Mouse (Mus musculus): Measurements from ENCODE around the gene Ppp1r9a. TPM values are rescaled to one million over a fixed set of nuclear protein-coding genes. Genes with fewer than 3 reads are reported as not detected.
A peak's percentile ranks its signal among the peaks of the same experiment; 100 is the strongest.

The Ppp1r9a gene
- polyA plus RNA-seq, 2 experiments, result 2.6 to 3.0 TPM

DNA sequence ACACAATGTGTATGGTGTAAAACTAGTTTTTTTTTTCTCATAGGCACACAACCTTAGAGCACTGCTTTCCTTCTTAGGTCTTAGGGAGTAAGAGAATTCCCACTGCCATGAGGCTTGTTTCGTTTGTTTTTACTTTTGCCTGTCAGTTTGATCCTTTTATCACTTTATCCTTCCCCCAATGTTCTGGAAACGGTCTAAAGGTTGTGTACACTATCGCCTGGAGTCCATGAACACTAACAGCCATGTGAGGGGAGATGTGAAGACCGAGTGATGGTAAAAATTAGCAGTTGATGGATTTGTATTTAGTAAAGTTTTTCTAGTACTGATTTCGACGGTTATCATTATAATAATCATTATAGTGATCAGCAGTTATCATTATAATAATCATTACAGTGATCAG lies 232.3 kb downstream of the Ppp1r9a start:
- H3K4me3 ChIP-seq (ENCODE audit: insufficient read depth in 1 of 2, low read depth in 2 of 2, low read length in 2 of 2), result no peak overlapping the region
- TF ChIP-seq EP300 (IDR thresholded peaks at IDR 0.05; ENCODE audit: low read depth) (no peak), CTCF (IDR thresholded peaks at IDR 0.05; ENCODE audit: low read depth) (no peak)

DNA sequence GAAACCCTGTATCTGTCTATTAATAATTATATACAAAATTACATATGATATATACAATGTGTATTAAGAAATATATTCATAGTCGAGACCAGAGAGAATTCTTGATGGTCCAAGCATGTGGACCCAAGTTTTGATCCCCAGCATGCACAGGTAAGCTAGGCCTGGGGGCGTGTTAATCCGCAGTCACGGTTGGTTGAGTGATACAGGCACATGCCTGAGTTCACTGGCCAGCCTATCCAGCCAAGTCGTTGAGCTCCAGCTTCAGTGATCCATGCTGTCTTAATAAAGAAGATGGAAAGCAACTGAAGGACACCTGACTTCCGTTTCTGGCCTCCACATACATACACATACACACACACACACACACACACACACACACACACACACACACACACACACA lies 233.3 kb downstream of the Ppp1r9a start:
- H3K9ac ChIP-seq (replicated peaks), result no peak overlapping the region
- WGBS (ENCODE audit: insufficient replicate concordance), result 75% methylated on average over 6 of the region's 6 CpGs
- no peak overlapping the region for H3K4me2 ChIP-seq (ENCODE audit: low read depth)
- no peak for ATAC-seq (ENCODE audit: insufficient read depth)
- no peaks in the 10 kb centered on the region for H3K27me3 ChIP-seq (ENCODE audit: control insufficient read depth, insufficient read depth, low read length)
- DNase-seq (ENCODE audit: low read depth in 3 of 3, low spot score in 3 of 3), result no peak
- no peaks in the 10 kb centered on the region for H3K9me3 ChIP-seq (ENCODE audit: control insufficient read depth, low read length)
- no peak overlapping the region for H3K4me3 ChIP-seq (ENCODE audit: insufficient read depth in 1 of 2, low read depth in 2 of 2, low read length in 2 of 2)
- TF ChIP-seq CTCF (IDR thresholded peaks at IDR 0.05; ENCODE audit: low read depth) (no peak), EP300 (IDR thresholded peaks at IDR 0.05; ENCODE audit: low read depth) (no peak)
- no peaks in the 10 kb centered on the region for H3K36me3 ChIP-seq (replicated peaks; ENCODE audit: control insufficient read depth, insufficient read depth, low read depth)
- peaks cover 0 to 3% of the 10 kb centered on the region in 2 experiments; a peak in 1 of 4 replicates for H3K4me1 ChIP-seq (replicated peaks; ENCODE audit: control insufficient read depth in 2 of 2, insufficient read depth in 2 of 2, low read length in 1 of 2)
- no peak overlapping the region for H3K27ac ChIP-seq

More for the DNA sequence above, 232.3 kb downstream of the Ppp1r9a start:
- H3K36me3 ChIP-seq (replicated peaks; ENCODE audit: control insufficient read depth, insufficient read depth, low read depth), result no peaks in the 10 kb centered on the region
- H3K9me3 ChIP-seq (ENCODE audit: control insufficient read depth, low read length), result no peaks in the 10 kb centered on the region
- 70% methylated on average over 6 of the region's 6 CpGs for WGBS (ENCODE audit: insufficient replicate concordance)
- H3K27me3 ChIP-seq (ENCODE audit: control insufficient read depth, insufficient read depth, low read length), result no peaks in the 10 kb centered on the region
- DNase-seq (ENCODE audit: low read depth in 3 of 3, low spot score in 3 of 3), result no peak
- no peak overlapping the region for H3K27ac ChIP-seq
- H3K4me1 ChIP-seq (replicated peaks; ENCODE audit: control insufficient read depth in 2 of 2, insufficient read depth in 2 of 2, low read length in 1 of 2), result peaks cover 0 to 3% of the 10 kb centered on the region in 2 experiments; a peak in 1 of 4 replicates
- no peak for ATAC-seq (ENCODE audit: insufficient read depth)
- H3K9ac ChIP-seq (replicated peaks), result no peak overlapping the region
- H3K4me2 ChIP-seq (ENCODE audit: low read depth), result no peak overlapping the region

DNA sequence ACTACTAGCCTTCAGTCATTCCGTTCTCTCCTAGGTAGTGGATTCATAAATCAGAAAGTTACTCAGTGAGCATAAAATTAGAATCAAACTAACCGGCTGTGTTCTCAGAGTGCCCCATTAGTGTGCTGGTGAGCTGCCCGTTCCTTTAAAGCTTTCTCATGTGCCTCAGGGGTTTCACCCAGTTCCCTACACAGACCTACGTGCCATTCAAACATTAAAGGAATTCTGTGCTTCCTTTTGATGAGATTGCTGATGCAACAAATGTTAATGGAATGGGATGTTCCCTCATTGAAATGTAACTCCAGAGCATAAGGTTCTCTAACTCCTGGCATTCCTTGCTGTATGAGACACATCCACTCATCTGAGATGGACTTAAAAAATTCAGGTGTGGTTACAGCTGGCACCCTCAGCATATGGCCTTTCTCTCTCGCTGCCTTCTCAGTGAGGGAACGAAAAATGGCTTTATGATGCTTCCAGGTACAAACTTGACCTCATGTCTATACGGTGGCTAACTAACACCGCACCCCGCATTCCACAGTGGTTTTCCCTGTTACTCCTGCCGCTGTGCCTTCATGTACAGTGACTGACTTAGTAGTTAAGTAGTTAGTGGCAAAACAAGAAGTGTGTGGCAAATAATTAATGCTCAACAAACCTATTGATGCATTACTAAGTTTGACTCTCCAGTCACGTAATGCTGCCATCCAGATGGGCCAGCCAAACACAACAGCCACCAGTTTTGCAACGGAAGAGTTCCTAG lies 236.3 kb downstream of the Ppp1r9a start:
- Histone ChIP-seq H3K27ac (no peak overlapping the region), H3K9ac (replicated peaks) (no peak overlapping the region), H3K9me3 (ENCODE audit: control insufficient read depth, low read length) (no peaks in the 10 kb centered on the region), H3K27me3 (ENCODE audit: control insufficient read depth, insufficient read depth, low read length) (no peaks in the 10 kb centered on the region), H3K4me3 (ENCODE audit: insufficient read depth in 1 of 2, low read depth in 2 of 2, low read length in 2 of 2) (no peak overlapping the region), H3K36me3 (replicated peaks; ENCODE audit: control insufficient read depth, insufficient read depth, low read depth) (no peaks in the 10 kb centered on the region), H3K4me1 (replicated peaks; ENCODE audit: control insufficient read depth in 2 of 2, insufficient read depth in 2 of 2, low read length in 1 of 2) (peaks cover 0 to 3% of the 10 kb centered on the region in 2 experiments; a peak in 1 of 4 replicates), H3K4me2 (ENCODE audit: low read depth) (no peak overlapping the region)
- TF ChIP-seq CTCF (IDR thresholded peaks at IDR 0.05; ENCODE audit: low read depth) (no peak), EP300 (IDR thresholded peaks at IDR 0.05; ENCODE audit: low read depth) (no peak)
- ATAC-seq (ENCODE audit: insufficient read depth) (no peak), DNase-seq (ENCODE audit: low read depth in 3 of 3, low spot score in 3 of 3) (no peak)
- 84% methylated on average over 12 of the region's 12 CpGs for WGBS (ENCODE audit: insufficient replicate concordance)

DNA sequence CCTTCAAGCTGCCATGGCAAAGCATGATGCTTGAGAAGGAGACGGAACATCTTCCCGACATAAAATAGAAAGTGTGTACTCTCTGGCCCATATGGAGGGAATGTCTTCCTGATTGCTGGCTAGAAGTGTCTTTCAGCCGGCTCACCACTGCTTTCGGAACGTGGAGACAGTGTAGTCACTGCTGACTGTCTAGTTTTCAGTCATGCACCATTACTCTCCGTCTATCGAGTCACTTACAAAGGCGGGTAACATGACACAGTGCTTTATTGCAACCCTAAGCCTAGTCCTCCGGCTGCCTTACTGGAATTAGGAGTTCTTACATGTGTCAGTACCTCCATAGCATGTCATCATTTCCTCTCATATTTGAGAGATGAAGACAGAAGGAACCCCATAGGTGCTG lies 236.9 kb downstream of the Ppp1r9a start:
- DNase-seq (ENCODE audit: low read depth in 3 of 3, low spot score in 3 of 3), result no peak
- Histone ChIP-seq H3K9me3 (ENCODE audit: control insufficient read depth, low read length) (no peaks in the 10 kb centered on the region), H3K36me3 (replicated peaks; ENCODE audit: control insufficient read depth, insufficient read depth, low read depth) (no peaks in the 10 kb centered on the region), H3K9ac (replicated peaks) (no peak overlapping the region), H3K4me2 (ENCODE audit: low read depth) (no peak overlapping the region), H3K27ac (no peak overlapping the region), H3K27me3 (ENCODE audit: control insufficient read depth, insufficient read depth, low read length) (no peaks in the 10 kb centered on the region), H3K4me1 (replicated peaks; ENCODE audit: control insufficient read depth in 2 of 2, insufficient read depth in 2 of 2, low read length in 1 of 2) (peaks cover 0 to 2% of the 10 kb centered on the region in 2 experiments; a peak in 1 of 4 replicates), H3K4me3 (ENCODE audit: insufficient read depth in 1 of 2, low read depth in 2 of 2, low read length in 2 of 2) (no peak overlapping the region)
- 79% methylated on average over 9 of the region's 9 CpGs for WGBS (ENCODE audit: insufficient replicate concordance)
- no peak for ATAC-seq (ENCODE audit: insufficient read depth)
- TF ChIP-seq CTCF (IDR thresholded peaks at IDR 0.05; ENCODE audit: low read depth) (no peak), EP300 (IDR thresholded peaks at IDR 0.05; ENCODE audit: low read depth) (no peak)

DNA sequence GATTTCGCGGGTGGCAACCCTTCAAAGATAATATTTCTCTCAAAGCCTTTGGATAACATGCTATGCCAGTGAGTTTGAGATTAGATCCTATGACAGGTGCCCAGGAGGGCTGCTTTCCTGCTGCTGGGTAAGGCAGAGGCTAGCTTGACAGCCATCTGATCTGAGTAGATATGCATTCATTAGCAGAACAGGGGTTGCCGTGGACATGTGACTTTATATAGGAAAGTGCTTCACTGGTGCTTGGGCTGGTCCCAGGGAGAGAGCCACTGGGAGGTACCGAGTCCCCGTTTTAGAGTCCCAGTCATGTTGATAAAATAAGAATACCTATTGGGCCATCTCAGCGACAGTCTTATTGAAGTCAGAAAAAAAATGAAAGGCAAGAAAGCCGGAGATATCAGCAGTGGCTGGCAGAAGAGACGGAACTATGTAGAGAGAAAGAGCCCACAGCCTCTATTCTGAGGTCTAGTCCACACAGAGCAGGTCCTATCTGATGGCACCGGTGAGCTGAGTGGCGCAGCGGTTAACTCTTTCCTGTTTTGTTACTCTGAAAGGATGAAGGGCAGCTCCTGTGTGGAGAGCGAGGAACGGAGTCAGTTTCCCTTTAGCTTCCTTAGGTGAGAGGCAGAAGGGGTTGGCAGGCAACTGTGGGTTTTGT lies 244.9 kb downstream of the Ppp1r9a start:
- H3K27me3 ChIP-seq (ENCODE audit: control insufficient read depth, insufficient read depth, low read length), result no peaks in the 10 kb centered on the region
- TF ChIP-seq CTCF (IDR thresholded peaks at IDR 0.05; ENCODE audit: low read depth), result no peak
- H3K36me3 ChIP-seq (replicated peaks; ENCODE audit: control insufficient read depth, insufficient read depth, low read depth), result no peaks in the 10 kb centered on the region
- H3K4me2 ChIP-seq (ENCODE audit: low read depth), result peak overlapping the region; percentile 59
- DNase-seq (ENCODE audit: low read depth in 3 of 3, low spot score in 3 of 3) (no peak), ATAC-seq (ENCODE audit: insufficient read depth) (peak; percentile 69)
- peak overlapping the region; percentile 21; a peak in 2 of 4 replicates for H3K4me3 ChIP-seq (ENCODE audit: insufficient read depth in 1 of 2, low read depth in 2 of 2, low read length in 2 of 2)
- peaks cover 28 to 33% of the 10 kb centered on the region in 2 experiments for H3K4me1 ChIP-seq (replicated peaks; ENCODE audit: control insufficient read depth in 2 of 2, insufficient read depth in 2 of 2, low read length in 1 of 2)
- no peaks in the 10 kb centered on the region for H3K9me3 ChIP-seq (ENCODE audit: control insufficient read depth, low read length)
- H3K27ac ChIP-seq, result peak overlapping the region; percentile 18
- peak overlapping the region; percentile 38 for H3K9ac ChIP-seq (replicated peaks)
- WGBS (ENCODE audit: insufficient replicate concordance), result 17% methylated on average over 13 of the region's 13 CpGs
